Mouse (Mus musculus) layer of hippocampus, adult 2 months (tissue): ENCODE data around the gene Gpc6. TPM values are rescaled to one million over a fixed set of nuclear protein-coding genes. Genes with fewer than 3 reads are reported as not detected.

Source experiments
- DNase-seq, 2 experiments: peaks; one replicate each; pipeline ENCODE4 v3.0.0; 2022; ENCODE audit warnings: low spot score in 2 of 2
- H3K27ac ChIP-seq: fragments of 200-600 bp; 2 replicates; pipeline ENCODE4 v1.8.1; 2022
- H3K4me3 ChIP-seq: fragments of 200-600 bp; 2 replicates; pipeline ENCODE4 v1.8.1; 2022; ENCODE audit warnings: mild to moderate bottlenecking
- CTCF ChIP-seq: fragments of 200-600 bp; conservative IDR thresholded peaks from 2 replicates; pipeline ENCODE4 v1.8.1; 2022; ENCODE audit warnings: antibody characterized with exemption, mild to moderate bottlenecking, moderate library complexity
- total RNA-seq, 2 experiments: library from RNA; stranded (reverse); gene quantifications; 2 replicates each; pipeline ENCODE4 v1.2.3; 2021

Gpc6 gene
- total RNA-seq, 2 experiments from 2014 or later: 10.5 to 10.6 TPM

- Histone ChIP-seq H3K27ac (no peak overlapping the region), H3K4me3 (no peak overlapping the region)
- DNase-seq: no peak
- no peak for TF ChIP-seq CTCF
Observed at GRCm38 (mm10) chr14:117239694-117240427, 314.7 kb downstream of the Gpc6 start.

GRCm38 (mm10) chr14:117245631-117246030 lies 320.5 kb downstream of the Gpc6 start:
- DNase-seq: no peak

GRCm38 (mm10) chr14:117256192-117256591 lies 331.1 kb downstream of the Gpc6 start:
- Histone ChIP-seq H3K4me3 (no peak overlapping the region), H3K27ac (no peak overlapping the region)
- no peak for DNase-seq
- TF ChIP-seq CTCF: no peak

More at GRCm38 (mm10) chr14:117245631-117246030, 320.5 kb downstream of the Gpc6 start:
- Histone ChIP-seq H3K27ac (no peak overlapping the region), H3K4me3 (no peak overlapping the region)
- TF ChIP-seq CTCF: no peak

GRCm38 (mm10) chr14:117265653-117266052 lies 340.5 kb downstream of the Gpc6 start:
- DNase-seq: no peak

GRCm38 (mm10) chr14:117267823-117268601 lies 342.9 kb downstream of the Gpc6 start:
- Histone ChIP-seq H3K4me3 (no peak overlapping the region), H3K27ac (no peak overlapping the region)
- no peak for DNase-seq
- no peak for TF ChIP-seq CTCF

More at GRCm38 (mm10) chr14:117265653-117266052, 340.5 kb downstream of the Gpc6 start:
- Histone ChIP-seq H3K27ac (no peak overlapping the region), H3K4me3 (no peak overlapping the region)
- TF ChIP-seq CTCF: no peak

- Histone ChIP-seq H3K4me3 (no peak overlapping the region), H3K27ac (no peak overlapping the region)
- no peak for TF ChIP-seq CTCF
- no peak for DNase-seq
Observed at GRCm38 (mm10) chr14:117283631-117284030, 358.5 kb downstream of the Gpc6 start.

GRCm38 (mm10) chr14:117293746-117294145 lies 368.6 kb downstream of the Gpc6 start:
- TF ChIP-seq CTCF: no peak
- no peak for DNase-seq
- Histone ChIP-seq H3K4me3 (no peak overlapping the region), H3K27ac (no peak overlapping the region)

- H3K27ac ChIP-seq: no peak overlapping the region
- TF ChIP-seq CTCF: no peak
- H3K4me3 ChIP-seq: no peak overlapping the region
- no peak for DNase-seq
Observed at GRCm38 (mm10) chr14:117296207-117296838, 371.2 kb downstream of the Gpc6 start.

GRCm38 (mm10) chr14:117301019-117301418 lies 375.9 kb downstream of the Gpc6 start:
- no peak for DNase-seq
- Histone ChIP-seq H3K4me3 (no peak overlapping the region), H3K27ac (no peak overlapping the region)
- no peak for TF ChIP-seq CTCF

- no peak overlapping the region for H3K4me3 ChIP-seq
- H3K27ac ChIP-seq: no peak overlapping the region
- TF ChIP-seq CTCF: no peak
- no peak for DNase-seq
Observed at GRCm38 (mm10) chr14:117303901-117304722, 379.0 kb downstream of the Gpc6 start.

- DNase-seq: no peak
- no peak for TF ChIP-seq CTCF
- Histone ChIP-seq H3K27ac (no peak overlapping the region), H3K4me3 (no peak overlapping the region)
Observed at GRCm38 (mm10) chr14:117304723-117305010, 379.6 kb downstream of the Gpc6 start.

GRCm38 (mm10) chr14:117309997-117310520 lies 384.9 kb downstream of the Gpc6 start:
- Histone ChIP-seq H3K4me3 (no peak overlapping the region), H3K27ac (no peak overlapping the region)
- DNase-seq: no peak
- no peak for TF ChIP-seq CTCF
